Mouse (Mus musculus) lung, adult 2 months (tissue): ENCODE data around the gene Morc2a. TPM values are rescaled to one million over a fixed set of nuclear protein-coding genes. Genes with fewer than 3 reads are reported as not detected.
"Not testable (repeated sequence)": the region's sequence is repeated elsewhere in the genome, so short reads cannot be mapped to it uniquely, and the experiment has no call there.

Source experiments
- DNase-seq: peaks from one replicate; pipeline ENCODE4 v3.0.0; 2022
- H3K4me1 ChIP-seq: fragments of 200-500 bp; 2 replicates; pipeline ENCODE4 v1.6.1; 2011; ENCODE audit warnings: low read length; ENCODE audit not compliant: control insufficient read depth, insufficient read depth
- H3K4me3 ChIP-seq: fragments of 200-500 bp; replicated peaks from 2 replicates; pipeline ENCODE3; 2011; ENCODE audit warnings: low read depth, mild to moderate bottlenecking, control low read depth, low read length; ENCODE audit errors: extremely low read depth
- CTCF ChIP-seq: fragments of 200-500 bp; IDR thresholded peaks from 2 replicates; pipeline ENCODE4 v1.5.1; 2011; ENCODE audit warnings: mild to moderate bottlenecking, low read length, control low read depth; ENCODE audit not compliant: insufficient read depth
- POLR2A ChIP-seq: fragments of 200-500 bp; IDR thresholded peaks from 2 replicates; pipeline ENCODE4 v1.6.1; 2011; ENCODE audit warnings: low read depth, mild to moderate bottlenecking, control low read depth, low read length, borderline replicate concordance; ENCODE audit errors: extremely low read depth
- WGBS: fragments of 180-500 bp; shearing (Covaris S2); methylation state at CpG from one replicate; pipeline ENCODE4 v1.1.7; 2018; 5-methylcytosine and 5-hydroxymethylcytosine counted together
- polyA plus RNA-seq: library from polyadenylated mRNA; depleted of rRNA; stranded (reverse); fragments of >200 nt; gene quantifications from 2 replicates; pipeline ENCODE4 v1.2.3, GENCODE M21; 2012; rRNA removed

Gene Morc2a
- polyA plus RNA-seq, result 7.9 and 11.1 TPM in 2 replicates

GRCm38 (mm10) chr11:3648964-3649841, at the start of gene Morc2a:
Gene Morc2a (plus strand): TSS chr11:3649191.
- 1% methylated on average over 81 of the region's 81 CpGs for WGBS

GRCm38 (mm10) chr11:3601966-3602365, 47.0 kb upstream of the Morc2a start:
- 22% methylated on average over 1 of the region's 1 CpGs for WGBS
- not testable (repeated sequence) for H3K4me1 ChIP-seq, H3K4me3 ChIP-seq, DNase-seq
- 0 out of 2 replicates have a peak, but pooled peaks have one; percentile 4 for TF ChIP-seq CTCF

More at GRCm38 (mm10) chr11:3648964-3649841, at the start of gene Morc2a:
- H3K4me1 ChIP-seq, result peaks cover 8% of the 10 kb centered on the region
- TF ChIP-seq POLR2A, result peak; percentile 81
- TF ChIP-seq CTCF, result no peak
- peak; percentile 92 for DNase-seq
- peak within 1 kb of the TSS; percentile 88 for H3K4me3 ChIP-seq

- peak; percentile 48 for TF ChIP-seq CTCF
- H3K4me1 ChIP-seq, H3K4me3 ChIP-seq, DNase-seq: not testable (repeated sequence)
- WGBS, result 57% methylated on average over 2 of the region's 2 CpGs
Observed at GRCm38 (mm10) chr11:3602687-3603086, 46.3 kb upstream of the Morc2a start.

- WGBS, result 81% methylated on average over 5 of the region's 5 CpGs
- no peak for DNase-seq
- TF ChIP-seq CTCF (no peak), POLR2A (no peak)
- Histone ChIP-seq H3K4me1 (no peaks in the 10 kb centered on the region), H3K4me3 (no peak overlapping the region)
Observed at GRCm38 (mm10) chr11:3606456-3606855, 42.5 kb upstream of the Morc2a start.

GRCm38 (mm10) chr11:3615576-3615975, 33.4 kb upstream of the Morc2a start:
- no peak overlapping the region for H3K4me3 ChIP-seq
- TF ChIP-seq CTCF (no peak), POLR2A (no peak)
- no peak for DNase-seq
- no peaks in the 10 kb centered on the region for H3K4me1 ChIP-seq
- WGBS, result 92% methylated on average over 4 of the region's 4 CpGs

- 67% methylated on average over 5 of the region's 5 CpGs for whole genome bisulfite sequencing
Observed at GRCm38 (mm10) chr11:3622826-3623225, 26.2 kb upstream of the Morc2a start.

GRCm38 (mm10) chr11:3624391-3625027, 24.5 kb upstream of the Morc2a start:
- Histone ChIP-seq H3K4me1 (no peaks in the 10 kb centered on the region), H3K4me3 (no peak overlapping the region)
- TF ChIP-seq CTCF, result no peak
- no peak for TF ChIP-seq POLR2A
- 77% methylated on average over 4 of the region's 4 CpGs for WGBS
- no peak for DNase-seq

More at GRCm38 (mm10) chr11:3622826-3623225, 26.2 kb upstream of the Morc2a start:
- no peaks in the 10 kb centered on the region for H3K4me1 ChIP-seq
- no peak for DNase-seq
- no peak for TF ChIP-seq POLR2A
- no peak for TF ChIP-seq CTCF
- no peak overlapping the region for H3K4me3 ChIP-seq

- no peak overlapping the region for H3K4me3 ChIP-seq
- 3% methylated on average over 32 of the region's 32 CpGs for WGBS
Observed at GRCm38 (mm10) chr11:3628999-3629491, 19.9 kb upstream of the Morc2a start.

GRCm38 (mm10) chr11:3633269-3633668, 15.7 kb upstream of the Morc2a start:
- 75% methylated on average over 8 of the region's 8 CpGs for WGBS
- H3K4me1 ChIP-seq, H3K4me3 ChIP-seq: not testable (repeated sequence)
- peak; percentile 6 for DNase-seq

More at GRCm38 (mm10) chr11:3628999-3629491, 19.9 kb upstream of the Morc2a start:
- DNase-seq, result no peak
- no peaks in the 10 kb centered on the region for H3K4me1 ChIP-seq
- TF ChIP-seq CTCF (no peak), POLR2A (no peak)

GRCm38 (mm10) chr11:3647688-3648087, 1.3 kb upstream of the Morc2a start:
- Histone ChIP-seq H3K4me3 (peak overlapping the region; percentile 88), H3K4me1 (peaks cover 8% of the 10 kb centered on the region)
- 75% methylated on average over 5 of the region's 5 CpGs for WGBS
- DNase-seq, result no peak
- no peak for TF ChIP-seq POLR2A
- no peak for TF ChIP-seq CTCF
